Mouse (Mus musculus) brain, embryonic 14.5 days (tissue): ENCODE data around the gene Paip2b.

ENCODE experiments used
- CTCF ChIP-seq: fragments of 200-500 bp; IDR thresholded peaks from 2 replicates; pipeline ENCODE4 v1.5.1; 2012; ENCODE audit warnings: inconsistent platforms, mild to moderate bottlenecking, moderate library complexity, borderline replicate concordance; ENCODE audit not compliant: insufficient read depth, insufficient read length; ENCODE audit errors: extremely low read depth
- POLR2A ChIP-seq: fragments of 200-500 bp; IDR thresholded peaks from 2 replicates; pipeline ENCODE4 v1.6.1; 2012; ENCODE audit warnings: mild to moderate bottlenecking, inconsistent platforms, borderline replicate concordance; ENCODE audit not compliant: poor library complexity, insufficient read depth, insufficient read length, severe bottlenecking; ENCODE audit errors: extremely low read depth

DNA sequence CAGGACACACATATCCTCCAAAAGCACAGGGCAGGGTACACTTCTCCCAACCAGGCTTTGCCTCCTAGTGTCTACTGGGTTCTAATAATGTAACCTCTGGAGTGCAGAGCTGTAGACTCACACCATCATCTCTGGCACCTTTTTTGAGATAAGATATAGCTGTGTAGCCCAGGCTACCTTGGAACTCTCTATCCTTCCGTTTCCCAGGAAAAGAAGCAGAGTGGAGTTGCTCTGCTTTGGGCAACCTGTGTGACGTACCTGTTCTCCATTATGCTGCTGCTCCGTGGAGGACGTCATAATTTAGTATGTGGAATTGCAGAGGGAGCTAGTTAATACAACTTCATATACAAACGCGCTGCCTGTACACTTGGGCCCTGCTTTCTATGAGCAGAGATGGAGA is 69.2 kb downstream of the Paip2b start, which contains the start of gene Ankrd53:
- TF ChIP-seq CTCF (no peak), POLR2A (no peak)
